Mouse (Mus musculus) small intestine, adult 2 months (tissue): Measurements from ENCODE around the gene Shoc2.

Experiments used
- CTCF ChIP-seq: fragments of 200-500 bp; IDR thresholded peaks from 2 replicates; pipeline ENCODE4 v1.5.1; 2012; ENCODE audit warnings: low read depth, mild to moderate bottlenecking, control low read depth, inconsistent platforms, low read length, moderate library complexity, mixed read lengths; ENCODE audit not compliant: insufficient replicate concordance, insufficient read length; ENCODE audit errors: extremely low read depth
- POLR2A ChIP-seq: fragments of 200-500 bp; IDR thresholded peaks from 2 replicates; pipeline ENCODE4 v1.6.1; 2012; ENCODE audit warnings: low read depth, mild to moderate bottlenecking, control low read depth, inconsistent platforms, low read length, moderate library complexity

- TF ChIP-seq CTCF (no peak), POLR2A (no peak)
Measured at GRCm38 (mm10) chr19:54040356-54041028, 96.4 kb downstream of the Shoc2 start.
